Mouse (Mus musculus) olfactory bulb, adult 2 months (tissue): ENCODE results near the gene Hmg20b.

ENCODE experiments used
- CTCF ChIP-seq: fragments of 200-500 bp; IDR thresholded peaks from 2 replicates; pipeline ENCODE4 v1.5.1; 2012; ENCODE audit warnings: low read depth, mild to moderate bottlenecking, low read length, moderate library complexity; ENCODE audit not compliant: insufficient read depth
- POLR2A ChIP-seq: fragments of 200-500 bp; IDR thresholded peaks from 2 replicates; pipeline ENCODE4 v1.6.1; 2012; ENCODE audit warnings: mild to moderate bottlenecking, low read depth, low read length, moderate library complexity; ENCODE audit not compliant: insufficient read depth

- TF ChIP-seq CTCF (no peak), POLR2A (no peak)
Measured at GRCm38 (mm10) chr10:81390678-81390965, 40.3 kb upstream of the Hmg20b start.
